Mouse (Mus musculus): ENCODE measurements at regions not wholly inside any gene's neighbourhood (a gene's known extent, or its start where the extent isn't known, plus 50 kb on each side); places are given as distances from the start of the nearest gene placed in this dataset.

DNA sequence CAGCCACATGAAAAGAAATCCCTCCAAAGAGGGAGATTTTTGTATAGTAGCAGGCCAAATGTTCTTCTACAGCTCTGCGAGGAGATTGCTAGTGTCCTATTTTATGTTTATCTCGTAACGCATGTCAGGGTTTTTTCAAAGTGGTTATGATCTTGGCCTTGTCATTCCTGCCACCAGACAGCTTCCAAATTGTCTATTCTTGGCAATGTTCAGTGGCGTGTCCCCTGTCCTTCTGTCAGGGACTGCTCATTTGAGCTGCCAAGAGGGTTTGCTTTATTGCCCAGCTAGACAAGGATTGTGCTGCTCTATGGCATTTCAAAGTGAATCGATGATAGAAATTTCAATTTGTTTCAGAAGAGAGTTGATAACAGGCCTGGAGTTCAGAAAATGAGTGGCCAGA is 67.3 kb upstream of the Eif4g2 start:
- intact Hi-C loops (cut with DNase I; ENCODE audit: low total_unique reads): no loop called here
- DNase-seq: no peak

GRCm38 (mm10) chr7:111147593-111147992 is 64.8 kb upstream of the Eif4g2 start:
- DNase-seq: no peak
- intact Hi-C loops (cut with DNase I; ENCODE audit: low total_unique reads): no loop called here

GRCm38 (mm10) chr7:111146670-111147069 is 63.8 kb upstream of the Eif4g2 start:
- intact Hi-C loops (cut with DNase I; ENCODE audit: low total_unique reads): no loop called here
- no peak for DNase-seq

DNA sequence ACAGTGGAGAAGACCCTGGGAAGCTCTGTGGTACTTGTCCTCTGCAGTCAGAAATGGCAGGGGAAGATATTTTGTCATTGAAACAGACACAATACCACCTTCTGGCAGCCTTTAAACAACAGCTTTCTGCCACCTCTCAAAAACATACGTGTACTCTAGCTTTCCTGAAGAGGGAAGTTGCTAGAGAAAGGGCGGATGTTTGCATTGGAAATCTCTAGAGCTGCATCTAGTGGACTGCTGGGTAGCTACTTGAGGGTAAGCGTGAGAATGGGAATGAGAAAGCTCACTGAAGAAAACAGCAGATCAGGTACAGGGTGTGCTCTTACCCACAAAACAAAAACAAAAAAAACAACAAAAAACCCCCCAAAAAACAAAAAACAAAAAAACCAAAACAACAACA is 61.4 kb upstream of the Eif4g2 start:
- intact Hi-C loops (cut with DNase I; ENCODE audit: low total_unique reads): no loop called here
- DNase-seq: no peak

DNA sequence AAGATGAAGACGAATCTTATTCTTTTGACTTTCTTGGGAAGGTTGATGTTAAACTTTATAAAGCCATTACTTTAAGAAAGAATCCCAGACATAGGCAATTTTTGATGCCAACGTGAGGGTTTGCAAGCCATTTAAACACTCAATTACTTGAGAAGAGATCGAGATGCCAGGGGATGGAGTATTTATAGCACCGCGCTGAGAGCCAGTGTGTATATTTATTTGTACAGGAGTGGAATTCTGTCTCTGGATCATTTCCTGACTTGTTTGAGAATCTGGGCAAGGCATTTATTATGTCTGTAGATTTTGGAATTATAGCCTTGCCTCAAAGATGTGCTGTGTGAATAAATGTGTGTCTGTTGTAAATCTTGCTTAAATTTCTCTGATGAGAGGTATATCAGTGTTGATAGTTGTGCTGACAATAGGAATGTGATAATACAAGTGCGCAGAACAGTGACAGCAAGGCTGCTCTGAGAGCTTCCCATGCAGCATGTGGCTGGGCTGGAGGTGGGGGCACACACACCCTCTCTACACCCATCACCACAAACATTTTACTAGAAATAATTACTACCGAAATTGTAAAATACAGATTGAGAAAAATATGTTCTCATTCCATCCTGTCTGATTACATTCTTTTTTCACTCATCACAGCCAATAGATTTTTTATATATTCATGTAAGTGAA is 58.6 kb upstream of the Eif4g2 start:
- no peak for DNase-seq
- intact Hi-C loops (cut with DNase I; ENCODE audit: low total_unique reads): no loop called here

GRCm38 (mm10) chr7:111138038-111138437 is 55.2 kb upstream of the Eif4g2 start:
- DNase-seq: no peak
- intact Hi-C loops (cut with DNase I; ENCODE audit: low total_unique reads): no loop called here

GRCm38 (mm10) chr7:111136066-111136639 is 53.3 kb upstream of the Eif4g2 start:
- no peak for DNase-seq
- intact Hi-C loops (cut with DNase I; ENCODE audit: low total_unique reads): no loop called here

DNA sequence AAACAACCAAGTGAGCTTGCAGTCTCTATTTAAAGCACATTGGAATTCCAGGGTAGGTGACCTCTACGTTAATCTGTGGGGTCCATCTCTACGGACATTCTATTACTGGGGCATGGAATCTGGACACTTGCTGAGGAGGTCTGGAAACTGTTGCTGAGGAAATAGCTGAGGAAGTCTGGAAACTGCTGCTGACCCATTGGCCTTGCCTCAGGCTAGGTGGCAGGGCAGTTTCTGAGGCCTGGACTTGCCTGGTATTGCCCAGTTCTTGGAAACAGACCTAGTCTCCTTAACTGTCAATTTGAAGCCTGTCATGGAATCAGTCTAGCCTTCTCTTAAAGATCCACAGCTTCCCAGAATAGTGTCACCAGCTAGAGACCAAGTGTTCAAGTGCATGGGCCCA is 51.7 kb upstream of the Eif4g2 start:
- intact Hi-C loops (cut with DNase I; ENCODE audit: low total_unique reads): no loop called here
- no peak for DNase-seq
